14 mouse cellular contexts compared by ENCODE assay signal in genomic region chr2:4154654-4155047, GRCm38 (mm10).
DNase-seq lines count a peak whose midpoint lies in the region; ATAC-seq and TF ChIP-seq lines count a peak whose summit lies in the region.
"Had no signal": no experiment of that assay in that cellular context is flagged by ENCODE, and none has a peak within 500 bp of the region (broad histone marks: within the 10 kb centered on the region; RNA-seq: fewer than 3 reads in every experiment).

No protein-coding gene starts in this region.

- H3K36me3 ChIP-seq in liver, adult 2 months (ENCODE audit: control insufficient read depth, insufficient read depth, low read length), result no peaks in the 10 kb centered on the region
- no peaks in the 10 kb centered on the region for H3K36me3 ChIP-seq in liver, embryonic 12.5 days
- H3K36me3 ChIP-seq in forebrain, embryonic 15.5 days, result no peaks in the 10 kb centered on the region
- H3K36me3 ChIP-seq in limb, embryonic 13.5 days, result no peaks in the 10 kb centered on the region
- no peaks in the 10 kb centered on the region for H3K36me3 ChIP-seq in neural tube, embryonic 15.5 days
- H3K36me3 ChIP-seq: stomach, embryonic 15.5 days had no signal

- H3K27me3 ChIP-seq in liver, adult 2 months (ENCODE audit: control insufficient read depth, insufficient read depth, low read length), result no peaks in the 10 kb centered on the region
- H3K27me3 ChIP-seq in liver, embryonic 12.5 days (replicated peaks), result peaks cover 38% of the 10 kb centered on the region
- H3K27me3 ChIP-seq in forebrain, embryonic 15.5 days, result no peaks in the 10 kb centered on the region
- no peaks in the 10 kb centered on the region for H3K27me3 ChIP-seq in limb, embryonic 13.5 days
- no peaks in the 10 kb centered on the region for H3K27me3 ChIP-seq in neural tube, embryonic 15.5 days (replicated peaks)
- H3K27me3 ChIP-seq: stomach, embryonic 15.5 days had no signal

- TF ChIP-seq CTCF in liver, adult 2 months (IDR thresholded peaks at IDR 0.05; ENCODE audit: low read depth, low read length), result no peak

- no peaks in the 10 kb centered on the region for H3K9me3 ChIP-seq in liver, embryonic 12.5 days (replicated peaks)
- H3K9me3 ChIP-seq in forebrain, embryonic 15.5 days, result no peaks in the 10 kb centered on the region
- H3K9me3 ChIP-seq in limb, embryonic 13.5 days, result no peaks in the 10 kb centered on the region
- no peaks in the 10 kb centered on the region for H3K9me3 ChIP-seq in neural tube, embryonic 15.5 days (replicated peaks)
- H3K9me3 ChIP-seq: megakaryocyte, embryonic 14.5 days; stomach, embryonic 15.5 days had no signal

- peaks cover 15% of the 10 kb centered on the region for H3K4me1 ChIP-seq in liver, adult 2 months (ENCODE audit: control insufficient read depth, insufficient read depth, low read length)
- no peaks in the 10 kb centered on the region for H3K4me1 ChIP-seq in liver, embryonic 12.5 days
- H3K4me1 ChIP-seq in forebrain, embryonic 15.5 days, result peaks cover 36% of the 10 kb centered on the region
- peaks cover 20% of the 10 kb centered on the region for H3K4me1 ChIP-seq in limb, embryonic 13.5 days
- H3K4me1 ChIP-seq in neural tube, embryonic 15.5 days, result peaks cover 36% of the 10 kb centered on the region
- H3K4me1 ChIP-seq: megakaryocyte, embryonic 14.5 days; stomach, embryonic 15.5 days had no signal

- peak overlapping the region; percentile 74 for H3K27ac ChIP-seq in liver, adult 2 months (replicated peaks; ENCODE audit: insufficient read depth, low read depth, low read length)
- H3K27ac ChIP-seq in liver, embryonic 12.5 days, result no peak overlapping the region
- H3K27ac ChIP-seq in forebrain, embryonic 15.5 days (replicated peaks), result peak overlapping the region; percentile 71
- H3K27ac ChIP-seq in limb, embryonic 13.5 days, result no peak overlapping the region
- H3K27ac ChIP-seq in neural tube, embryonic 15.5 days (replicated peaks), result peak overlapping the region; percentile 91
- H3K27ac ChIP-seq: stomach, embryonic 15.5 days had no signal

- no peak for ATAC-seq in liver, embryonic 12.5 days
- no peak for ATAC-seq in forebrain, embryonic 15.5 days (replicated peaks)
- ATAC-seq in limb, embryonic 13.5 days (ENCODE audit: low FRiP score, low read depth), result no peak
- no peak for ATAC-seq in neural tube, embryonic 15.5 days (ENCODE audit: low FRiP score)

- H3K4me3 ChIP-seq in liver, adult 2 months (ENCODE audit: insufficient read depth, low read depth, low read length), result no peak overlapping the region
- H3K4me3 ChIP-seq in liver, embryonic 12.5 days, result no peak overlapping the region
- peak overlapping the region; percentile 49 for H3K4me3 ChIP-seq in forebrain, embryonic 15.5 days
- H3K4me3 ChIP-seq in limb, embryonic 13.5 days, result no peak overlapping the region
- peak overlapping the region; percentile 53 for H3K4me3 ChIP-seq in neural tube, embryonic 15.5 days (replicated peaks)
- H3K4me3 ChIP-seq: megakaryocyte, embryonic 14.5 days; stomach, embryonic 15.5 days had no signal

- DNase-seq in liver, adult 2 months (ENCODE audit: extremely low read depth, low read depth, low spot score), result peak; percentile 99
- DNase-seq in frontal cortex, postnatal 25 days (ENCODE audit: low spot score in 2 of 2), result no peak
- DNase-seq in adrenal gland, postnatal 4 days (ENCODE audit: low spot score in 2 of 2), result no peak
- DNase-seq: cerebellum, adult 18-20 months; heart, postnatal 4 days; lung, embryonic 14.5 days; right cerebral cortex, postnatal 4 days; thymus, postnatal 4 days had no signal

- 34% methylated on average over 4 of the region's 4 CpGs for WGBS in liver, adult 2 months
- 64% methylated on average over 4 of the region's 4 CpGs for WGBS in liver, embryonic 12.5 days (ENCODE audit: insufficient replicate concordance)
- 82% methylated on average over 4 of the region's 4 CpGs for WGBS in forebrain, embryonic 15.5 days
- 88% methylated on average over 4 of the region's 4 CpGs for WGBS in limb, embryonic 13.5 days
- 68% methylated on average over 4 of the region's 4 CpGs for WGBS in neural tube, embryonic 15.5 days

- H3K4me2 ChIP-seq in liver, embryonic 12.5 days, result no peak overlapping the region
- H3K4me2 ChIP-seq in forebrain, embryonic 15.5 days (replicated peaks), result peak overlapping the region; percentile 71
- peak overlapping the region; percentile 83 for H3K4me2 ChIP-seq in limb, embryonic 13.5 days (replicated peaks)
- peak overlapping the region; percentile 73 for H3K4me2 ChIP-seq in neural tube, embryonic 15.5 days
- H3K4me2 ChIP-seq: stomach, embryonic 15.5 days had no signal

- no peak overlapping the region for H3K9ac ChIP-seq in liver, adult 2 months (ENCODE audit: low read depth, low read length)
- H3K9ac ChIP-seq in liver, embryonic 12.5 days, result no peak overlapping the region
- H3K9ac ChIP-seq in forebrain, embryonic 15.5 days (replicated peaks), result 0 out of 2 replicates have a peak overlapping the region, but pooled peaks have one; percentile 37
- H3K9ac ChIP-seq in limb, embryonic 13.5 days, result no peak overlapping the region
- no peak overlapping the region; the same call in 1 of the 2 replicates for H3K9ac ChIP-seq in neural tube, embryonic 15.5 days (replicated peaks)
- H3K9ac ChIP-seq: lung, embryonic 14.5 days had no signal

- no peaks in the 10 kb centered on the region for H3K79me2 ChIP-seq in liver, adult 2 months (ENCODE audit: control insufficient read depth, insufficient read depth, low read length)

- no peak for TF ChIP-seq POLR2A in liver, adult 2 months (IDR thresholded peaks at IDR 0.05; ENCODE audit: extremely low read depth, insufficient read depth, low read length)

Comparison
In these comparisons a context has a peak if more than half of its experiments do, and no peak if none do; other contexts are left out.
1. H3K27ac ChIP-seq: peak in liver, adult 2 months (single experiment), forebrain, embryonic 15.5 days (single experiment) and neural tube, embryonic 15.5 days (single experiment); none in liver, embryonic 12.5 days (single experiment) and limb, embryonic 13.5 days (single experiment).
2. H3K4me3 ChIP-seq: peak in forebrain, embryonic 15.5 days (single experiment) and neural tube, embryonic 15.5 days (single experiment); none in liver, adult 2 months (single experiment), liver, embryonic 12.5 days (single experiment) and limb, embryonic 13.5 days (single experiment).